ENCODE assay signal across 20 mouse cellular contexts in the genomic region with DNA sequence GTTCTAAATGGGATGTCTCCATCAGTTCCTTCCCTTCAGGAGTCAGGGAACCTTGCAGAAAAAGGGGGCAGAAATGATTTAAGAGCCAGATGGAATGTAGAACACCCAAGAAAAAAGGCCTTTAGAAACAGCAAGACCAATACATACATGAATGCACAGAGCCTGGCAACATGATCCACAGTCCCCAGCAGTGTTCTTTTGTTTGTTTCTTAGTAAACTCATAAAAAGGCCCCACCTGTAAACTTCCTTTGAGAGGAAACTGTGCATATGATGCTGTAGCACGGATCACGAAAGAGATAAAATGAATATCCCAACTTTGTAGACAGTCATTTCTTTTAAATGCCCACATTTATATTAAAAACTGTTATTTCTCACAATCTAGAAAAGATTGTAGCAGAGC.
"Had no signal": no experiment of that assay in that cellular context is flagged by ENCODE, and none has a peak within 500 bp of the region (broad histone marks: within the 10 kb centered on the region; RNA-seq: fewer than 3 reads in every experiment).

No protein-coding gene starts in this region.

- H3K36me3 ChIP-seq: liver, embryonic 13.5 days; liver, embryonic 15.5 days; lung, embryonic 15.5 days; midbrain, embryonic 10.5 days; midbrain, embryonic 12.5 days; stomach, embryonic 15.5 days had no signal

- H3K4me3 ChIP-seq: liver, embryonic 13.5 days; liver, embryonic 15.5 days; lung, embryonic 15.5 days; megakaryocyte, embryonic 14.5 days; midbrain, embryonic 10.5 days; midbrain, embryonic 12.5 days; myocyte; stomach, embryonic 15.5 days had no signal

- H3K9me3 ChIP-seq: liver, embryonic 13.5 days; liver, embryonic 15.5 days; lung, embryonic 15.5 days; midbrain, embryonic 10.5 days; midbrain, embryonic 12.5 days; stomach, embryonic 15.5 days had no signal

- H3K9ac ChIP-seq: liver, embryonic 13.5 days; liver, embryonic 15.5 days; liver, postnatal 0 days; lung, embryonic 15.5 days; midbrain, embryonic 12.5 days; stomach, embryonic 15.5 days had no signal

- H3K27me3 ChIP-seq: liver, embryonic 13.5 days; liver, embryonic 15.5 days; lung, embryonic 15.5 days; megakaryocyte, embryonic 14.5 days; midbrain, embryonic 12.5 days; stomach, embryonic 15.5 days had no signal

- H3K4me1 ChIP-seq: liver, embryonic 13.5 days; liver, embryonic 15.5 days; lung, embryonic 15.5 days; megakaryocyte, embryonic 14.5 days; midbrain, embryonic 10.5 days; midbrain, embryonic 12.5 days; stomach, embryonic 15.5 days had no signal

- H3K27ac ChIP-seq: liver, embryonic 13.5 days; liver, embryonic 15.5 days; lung, embryonic 15.5 days; macrophage; midbrain, embryonic 10.5 days; midbrain, embryonic 12.5 days; stomach, embryonic 15.5 days; stomach, postnatal 0 days had no signal

- H3K4me2 ChIP-seq: liver, embryonic 13.5 days; liver, embryonic 15.5 days; lung, embryonic 15.5 days; midbrain, embryonic 12.5 days; stomach, embryonic 15.5 days had no signal

- DNase-seq: liver, embryonic 13.5 days; liver, postnatal 0 days; lung, adult 2 months; lung, postnatal 14 days; lung, postnatal 36 days; right cerebral cortex, postnatal 14 days; thymus, adult 2 months; thymus, postnatal 25 days; thymus, postnatal 4 days had no signal

- ATAC-seq: liver, postnatal 0 days; lung, postnatal 0 days; midbrain, embryonic 16.5 days had no signal
